Mouse (Mus musculus): Measurements from ENCODE around the gene Syndig1l.

DNA sequence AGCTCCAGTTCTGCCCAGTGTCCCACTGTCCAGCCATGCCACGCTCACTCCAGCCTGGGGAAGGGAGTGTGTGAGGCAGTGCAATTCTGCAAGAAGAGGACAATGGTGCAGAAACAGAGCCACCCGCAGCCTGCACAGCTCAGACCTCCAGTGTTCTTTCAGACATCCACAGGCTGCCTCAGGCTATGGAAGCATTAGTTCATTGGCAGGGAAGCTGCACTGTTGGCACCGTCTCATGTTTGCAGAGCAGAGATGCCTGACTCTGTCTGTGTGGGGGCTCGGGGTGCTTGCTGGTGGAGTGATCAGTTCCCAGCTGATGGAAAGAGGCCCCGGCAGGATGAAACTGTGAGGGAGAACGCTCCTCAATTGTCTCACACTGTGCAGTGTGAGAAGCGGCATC, 4.0 kb upstream of the Syndig1l start:
- TF ChIP-seq CTCF (IDR thresholded peaks at IDR 0.05; ENCODE audit: borderline replicate concordance, insufficient read depth, low read length) (no peak), POLR2A (IDR thresholded peaks at IDR 0.05; ENCODE audit: low read depth, low read length) (no peak)

All from embryonic fibroblast, embryonic 13.5 days (primary cell).